Mouse (Mus musculus): ENCODE data around the gene Psme3. TPM values are rescaled to one million over a fixed set of nuclear protein-coding genes. Genes with fewer than 3 reads are reported as not detected.
"Not testable (repeated sequence)": the region's sequence is repeated elsewhere in the genome, so short reads cannot be mapped to it uniquely, and the experiment has no call there.

The Psme3 gene
- polyA plus RNA-seq, 1 experiment, result 68.7 TPM

DNA sequence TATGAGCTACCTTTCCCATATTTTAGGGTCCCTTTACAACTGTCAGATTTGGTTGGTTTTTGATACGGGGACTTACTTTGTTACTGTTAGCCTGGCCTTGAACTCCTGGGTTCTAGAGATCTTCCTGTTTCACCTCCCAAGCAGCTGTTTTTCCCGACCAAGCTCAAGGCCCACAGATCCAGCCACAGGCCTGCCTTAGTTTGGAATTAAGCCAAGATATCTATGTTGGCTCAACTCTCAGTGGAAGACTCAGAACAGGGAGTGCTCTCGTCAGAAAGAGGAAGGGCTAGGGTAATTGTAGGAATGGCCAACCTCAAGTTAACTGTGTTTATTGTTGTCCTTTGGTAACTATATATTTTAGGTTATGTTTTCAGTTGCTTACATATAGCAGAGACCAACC lies 3.9 kb upstream of the Psme3 start:
- DNase-seq (ENCODE audit: low spot score), result no peak

- DNase-seq (ENCODE audit: low spot score), result no peak
These were observed 1.4 kb upstream of the Psme3 start for GRCm38 (mm10) chr11:101314567-101314966.

- DNase-seq (ENCODE audit: low spot score), result no peak
These were observed 847 bp upstream of the Psme3 start for GRCm38 (mm10) chr11:101315082-101315650.

GRCm38 (mm10) chr11:101316501-101316917 lies 496 bp downstream of the Psme3 start:
- DNase-seq (ENCODE audit: low spot score), result no peak

DNA sequence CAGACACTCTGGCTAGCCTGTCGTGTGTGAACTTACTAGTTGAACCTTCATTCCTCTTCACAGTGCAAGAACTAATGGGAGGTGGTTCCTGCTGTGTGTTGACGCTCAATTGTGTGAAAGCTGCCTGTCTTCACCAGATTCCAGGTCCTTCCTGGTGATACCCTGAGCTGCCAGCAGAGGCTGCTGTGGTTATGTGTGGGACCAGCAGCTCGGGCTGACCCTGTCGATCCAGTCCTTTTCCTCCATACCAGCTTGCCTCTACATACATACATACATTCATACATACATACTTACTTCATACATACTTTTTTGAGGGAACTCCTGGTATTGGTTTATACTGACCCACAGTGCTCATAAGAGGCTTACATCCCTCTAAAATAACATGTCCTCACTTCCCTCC lies 7.6 kb downstream of the Psme3 start:
- no peak for DNase-seq (ENCODE audit: low spot score)

DNA sequence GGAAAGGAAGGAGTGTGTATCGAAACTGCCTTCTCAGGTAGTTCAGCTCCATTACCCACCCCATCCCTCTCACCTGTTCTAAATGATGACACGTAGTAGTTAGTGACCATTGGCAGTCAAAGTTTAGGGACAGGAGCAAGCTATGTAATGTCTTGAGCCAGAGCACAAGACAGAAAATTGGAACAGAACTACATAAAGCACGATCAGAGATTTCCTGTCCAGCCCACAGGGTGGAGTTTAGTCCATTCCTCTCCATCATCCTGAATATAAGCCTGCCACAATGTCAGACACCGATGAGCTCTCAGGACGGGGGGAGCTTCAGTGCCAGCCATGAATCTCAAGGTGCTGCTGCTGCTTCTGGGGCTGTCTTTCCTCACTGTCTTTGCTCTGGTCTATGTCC lies 8.8 kb downstream of the Psme3 start, which contains the start of gene Aoc2:
TSS of gene Aoc2 (plus strand) at position 301 of the 400 bp plus-strand sequence.
- DNase-seq (ENCODE audit: low spot score), result no peak

GRCm38 (mm10) chr11:101325201-101325600 lies 9.2 kb downstream of the Psme3 start:
- not testable (repeated sequence) for DNase-seq (ENCODE audit: low spot score)

- no peak for DNase-seq (ENCODE audit: low spot score)
These were observed 10.1 kb downstream of the Psme3 start for GRCm38 (mm10) chr11:101326147-101326546.

DNA sequence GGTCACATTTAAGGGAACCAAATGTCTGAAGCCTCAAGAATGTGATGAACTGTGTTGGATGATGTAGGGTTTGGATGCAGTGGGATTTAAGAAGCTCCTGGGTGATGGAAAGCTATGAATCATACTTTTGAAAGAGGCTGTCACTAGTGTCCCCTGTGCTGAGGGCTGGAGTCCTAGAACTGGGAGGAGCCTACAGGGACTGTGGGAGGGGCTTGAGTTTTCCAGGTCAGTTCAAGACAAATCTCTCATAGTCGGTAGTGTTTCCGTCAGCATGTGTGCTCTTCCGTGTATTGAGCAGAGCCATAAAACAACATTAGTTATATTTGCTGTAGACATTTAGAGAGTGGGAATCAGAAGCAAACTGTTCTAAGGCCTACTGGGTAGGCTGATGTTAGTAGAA lies 11.3 kb downstream of the Psme3 start:
- DNase-seq (ENCODE audit: low spot score), result no peak

DNA sequence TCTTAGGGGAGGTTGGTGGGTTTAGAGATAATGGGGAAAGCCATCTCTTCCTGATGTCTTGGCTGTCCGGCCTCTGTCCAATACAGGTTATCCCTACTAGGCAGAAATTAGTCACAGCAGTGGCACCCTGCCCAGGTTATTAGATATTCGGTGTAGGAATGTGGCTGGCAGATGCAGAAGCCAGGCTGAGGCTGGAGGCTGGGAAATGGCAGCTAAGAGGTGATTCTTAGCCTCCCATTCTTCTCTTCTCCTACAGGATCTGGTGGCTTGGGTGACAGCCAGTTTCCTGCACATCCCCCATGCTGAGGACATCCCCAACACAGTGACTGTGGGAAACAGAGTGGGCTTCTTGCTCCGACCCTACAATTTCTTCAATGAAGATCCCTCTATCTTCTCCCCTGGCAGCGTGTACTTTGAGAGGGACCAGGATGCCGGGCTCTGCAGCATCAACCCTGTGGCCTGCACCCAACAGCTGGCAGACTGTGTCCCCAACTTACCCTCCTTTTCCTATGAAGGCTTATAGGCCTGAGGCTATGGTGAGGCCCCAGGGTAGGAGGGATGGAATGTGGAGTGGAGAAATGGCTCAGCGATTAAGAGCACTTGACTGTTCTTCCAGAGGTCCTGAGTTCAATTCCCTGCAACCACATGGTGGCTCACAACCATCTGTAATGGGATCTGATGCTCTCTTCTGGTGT lies 13.1 kb downstream of the Psme3 start:
- DNase-seq (ENCODE audit: low spot score), result no peak

GRCm38 (mm10) chr11:101330371-101330924 lies 14.4 kb downstream of the Psme3 start, which contains the start of gene Aoc3:
Gene Aoc3 (plus strand): TSS chr11:101330605.
- no peak for DNase-seq (ENCODE audit: low spot score)

GRCm38 (mm10) chr11:101330961-101331360 lies 14.9 kb downstream of the Psme3 start:
- DNase-seq (ENCODE audit: low spot score), result not testable (repeated sequence)

DNA sequence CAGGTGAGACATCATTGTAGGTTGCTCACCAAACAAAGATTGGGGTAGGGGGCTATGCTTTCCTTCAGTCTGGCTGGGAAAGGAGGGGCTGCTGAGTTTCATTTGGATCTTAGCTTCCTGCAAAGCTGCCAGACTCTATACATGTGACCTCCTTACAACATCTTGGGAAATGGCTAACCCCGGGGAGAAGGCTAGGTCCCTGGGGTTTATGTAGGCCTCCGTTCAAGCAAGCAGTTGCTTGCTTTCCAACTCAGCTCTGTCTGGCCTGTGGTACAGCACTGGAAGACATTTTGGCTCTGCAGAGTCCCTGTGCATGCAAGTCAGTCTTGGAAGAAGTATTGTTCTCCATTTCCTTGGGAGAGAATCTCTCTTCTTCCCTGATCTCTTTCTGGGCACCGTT lies 16.5 kb downstream of the Psme3 start:
- no peak for DNase-seq (ENCODE audit: low spot score)

GRCm38 (mm10) chr11:101334023-101334422 lies 18.0 kb downstream of the Psme3 start:
- DNase-seq (ENCODE audit: low spot score), result no peak

DNA sequence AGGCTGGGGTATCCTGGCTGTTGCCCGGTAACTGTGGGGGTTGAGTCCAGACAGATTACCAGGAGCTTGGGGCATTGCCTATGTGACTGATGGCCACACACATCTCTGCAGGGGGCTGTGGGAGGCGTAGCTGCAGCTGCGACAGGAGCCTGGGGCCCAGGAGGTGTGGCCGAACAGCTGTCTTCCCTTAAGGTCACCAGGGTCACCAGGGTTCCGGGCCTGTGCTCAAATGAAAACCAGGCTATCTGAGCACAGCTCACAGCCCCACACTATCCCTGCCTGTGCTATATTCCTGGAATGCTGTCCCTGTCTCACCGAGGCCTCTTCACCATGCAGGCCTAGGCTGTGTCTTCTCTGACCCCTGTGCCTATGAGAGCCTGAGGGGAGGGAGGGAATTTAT lies 18.5 kb downstream of the Psme3 start:
- no peak for DNase-seq (ENCODE audit: low spot score)

- DNase-seq (ENCODE audit: low spot score), result no peak
These were observed 19.7 kb downstream of the Psme3 start for GRCm38 (mm10) chr11:101335685-101336084.

GRCm38 (mm10) chr11:101338123-101338760 lies 22.2 kb downstream of the Psme3 start:
- no peak for DNase-seq (ENCODE audit: low spot score)

DNA sequence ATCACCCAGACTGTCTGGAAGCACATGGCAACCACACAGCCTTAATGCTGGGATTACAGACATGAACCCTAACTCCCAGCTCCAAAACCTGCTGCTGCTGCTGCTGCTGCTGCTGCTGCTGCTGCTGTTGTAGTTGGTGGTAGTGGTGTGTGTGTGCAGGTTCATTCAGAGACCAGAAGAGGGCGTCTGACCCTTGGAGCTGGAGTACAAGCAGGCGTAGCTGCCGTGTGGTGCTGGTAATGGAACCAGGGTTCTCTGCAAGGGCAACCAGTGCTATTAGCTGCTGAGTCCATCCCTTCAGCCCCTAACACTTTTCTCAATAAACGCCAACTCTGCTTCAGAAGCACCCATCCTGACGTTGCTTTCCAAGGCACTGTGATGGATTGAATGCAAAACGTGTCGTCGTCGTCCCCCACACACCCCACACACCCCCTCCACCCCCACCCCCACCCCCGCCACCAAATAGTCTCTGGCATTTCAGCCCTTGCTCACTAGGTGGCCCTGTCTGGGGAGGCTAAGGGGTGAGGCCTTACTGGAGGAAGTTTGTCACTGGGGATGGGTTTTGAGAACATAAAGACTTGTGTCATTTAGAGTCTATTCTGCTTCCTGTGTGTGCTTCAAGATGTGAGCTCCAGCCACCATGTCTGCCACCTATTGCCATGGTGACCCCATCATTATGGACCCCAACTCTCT lies 31.2 kb downstream of the Psme3 start:
- no peak for DNase-seq (ENCODE audit: low spot score)

- DNase-seq (ENCODE audit: low spot score), result no peak
These were observed 32.8 kb downstream of the Psme3 start for GRCm38 (mm10) chr11:101348774-101349173.

DNA sequence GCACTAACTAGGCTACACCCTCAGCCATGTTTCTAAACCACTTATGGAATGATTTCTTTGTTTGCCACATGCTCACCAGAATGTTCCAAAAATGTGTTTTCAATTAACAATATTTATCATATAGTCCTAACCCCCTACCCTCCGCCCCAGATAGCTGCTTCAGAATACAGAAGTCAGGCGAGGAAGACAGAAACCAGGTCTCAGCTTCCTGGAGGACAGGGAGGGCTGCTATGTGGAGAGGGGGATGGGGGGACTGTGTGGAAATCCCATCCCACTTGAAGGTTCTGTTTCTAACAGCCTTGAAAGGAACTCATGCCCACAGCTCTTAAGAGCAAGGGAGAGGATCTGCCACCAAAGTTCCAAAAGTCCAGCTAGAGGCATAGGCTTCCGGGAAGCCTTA lies 33.2 kb downstream of the Psme3 start:
- DNase-seq (ENCODE audit: low spot score), result no peak

GRCm38 (mm10) chr11:101351100-101351720 lies 35.2 kb downstream of the Psme3 start:
- no peak for DNase-seq (ENCODE audit: low spot score)

- DNase-seq (ENCODE audit: low spot score), result no peak
These were observed 35.7 kb downstream of the Psme3 start for GRCm38 (mm10) chr11:101351721-101352111.

All from urinary bladder, adult 2 months (tissue).